Mouse (Mus musculus): ENCODE measurements around the gene Senp2. TPM values are rescaled to one million over a fixed set of nuclear protein-coding genes. Genes with fewer than 3 reads are reported as not detected.

The Senp2 gene
- polyA plus RNA-seq, 2 experiments, result 42.6 to 43.7 TPM

GRCm38 (mm10) chr16:22043830-22044229, 34.5 kb downstream of the Senp2 start:
- Histone ChIP-seq H3K4me1 (ENCODE audit: control insufficient read depth, insufficient read depth, low read length) (no peaks in the 10 kb centered on the region), H3K36me3 (ENCODE audit: control insufficient read depth, insufficient read depth, low read length) (peaks cover 70% of the 10 kb centered on the region), H3K27me3 (ENCODE audit: control insufficient read depth, insufficient read depth, low read length) (no peaks in the 10 kb centered on the region), H3K4me3 (replicated peaks; ENCODE audit: low read length) (no peak overlapping the region), H3K9me3 (ENCODE audit: control insufficient read depth, low read length) (no peaks in the 10 kb centered on the region), H3K9ac (ENCODE audit: low read depth, low read length, severe bottlenecking) (no peak overlapping the region), H3K27ac (replicated peaks; ENCODE audit: low read depth, low read length) (no peak overlapping the region), H3K4me2 (replicated peaks; ENCODE audit: low read depth, low read length, severe bottlenecking) (no peak overlapping the region)
- TF ChIP-seq POLR2A (IDR thresholded peaks at IDR 0.05; ENCODE audit: borderline replicate concordance, extremely low read depth, insufficient read depth, insufficient read length), result no peak
- ATAC-seq (ENCODE audit: low FRiP score, low read depth) (no peak), DNase-seq (ENCODE audit: low spot score) (no peak)
- WGBS, result 84% methylated on average over 4 of the region's 4 CpGs

GRCm38 (mm10) chr16:22045930-22046329, 36.6 kb downstream of the Senp2 start:
- Histone ChIP-seq H3K9me3 (ENCODE audit: control insufficient read depth, low read length) (no peaks in the 10 kb centered on the region), H3K27ac (replicated peaks; ENCODE audit: low read depth, low read length) (no peak overlapping the region), H3K4me3 (replicated peaks; ENCODE audit: low read length) (no peak overlapping the region), H3K36me3 (ENCODE audit: control insufficient read depth, insufficient read depth, low read length) (peaks cover 60% of the 10 kb centered on the region), H3K27me3 (ENCODE audit: control insufficient read depth, insufficient read depth, low read length) (no peaks in the 10 kb centered on the region), H3K9ac (ENCODE audit: low read depth, low read length, severe bottlenecking) (no peak overlapping the region), H3K4me2 (replicated peaks; ENCODE audit: low read depth, low read length, severe bottlenecking) (no peak overlapping the region), H3K4me1 (ENCODE audit: control insufficient read depth, insufficient read depth, low read length) (no peaks in the 10 kb centered on the region)
- TF ChIP-seq POLR2A (IDR thresholded peaks at IDR 0.05; ENCODE audit: borderline replicate concordance, extremely low read depth, insufficient read depth, insufficient read length), result no peak
- 91% methylated on average over 3 of the region's 3 CpGs for WGBS
- DNase-seq (ENCODE audit: low spot score) (no peak), ATAC-seq (ENCODE audit: low FRiP score, low read depth) (no peak)

- H3K27ac ChIP-seq (replicated peaks; ENCODE audit: low read depth, low read length), result no peak overlapping the region
- H3K36me3 ChIP-seq (ENCODE audit: control insufficient read depth, insufficient read depth, low read length), result peaks cover 56% of the 10 kb centered on the region
- H3K4me2 ChIP-seq (replicated peaks; ENCODE audit: low read depth, low read length, severe bottlenecking), result no peak overlapping the region
- H3K27me3 ChIP-seq (ENCODE audit: control insufficient read depth, insufficient read depth, low read length), result no peaks in the 10 kb centered on the region
- H3K9me3 ChIP-seq (ENCODE audit: control insufficient read depth, low read length), result no peaks in the 10 kb centered on the region
- ATAC-seq (ENCODE audit: low FRiP score, low read depth), result no peak
- no peak overlapping the region for H3K4me3 ChIP-seq (replicated peaks; ENCODE audit: low read length)
- no peak for DNase-seq (ENCODE audit: low spot score)
- no peaks in the 10 kb centered on the region for H3K4me1 ChIP-seq (ENCODE audit: control insufficient read depth, insufficient read depth, low read length)
- 93% methylated on average over 10 of the region's 10 CpGs for WGBS
- TF ChIP-seq POLR2A (IDR thresholded peaks at IDR 0.05; ENCODE audit: borderline replicate concordance, extremely low read depth, insufficient read depth, insufficient read length), result no peak
- H3K9ac ChIP-seq (ENCODE audit: low read depth, low read length, severe bottlenecking), result no peak overlapping the region
These were observed 37.6 kb downstream of the Senp2 start for GRCm38 (mm10) chr16:22046739-22047366.

- Histone ChIP-seq H3K9ac (ENCODE audit: low read depth, low read length, severe bottlenecking) (no peak overlapping the region), H3K9me3 (ENCODE audit: control insufficient read depth, low read length) (0 out of 2 replicates have a peak, but pooled peaks cover 6% of the 10 kb centered on the region), H3K4me3 (replicated peaks; ENCODE audit: low read length) (no peak overlapping the region), H3K4me2 (replicated peaks; ENCODE audit: low read depth, low read length, severe bottlenecking) (no peak overlapping the region), H3K27me3 (ENCODE audit: control insufficient read depth, insufficient read depth, low read length) (no peaks in the 10 kb centered on the region), H3K4me1 (ENCODE audit: control insufficient read depth, insufficient read depth, low read length) (no peaks in the 10 kb centered on the region), H3K27ac (replicated peaks; ENCODE audit: low read depth, low read length) (no peak overlapping the region), H3K36me3 (ENCODE audit: control insufficient read depth, insufficient read depth, low read length) (peaks cover 10% of the 10 kb centered on the region)
- no peak for ATAC-seq (ENCODE audit: low FRiP score, low read depth)
- TF ChIP-seq POLR2A (IDR thresholded peaks at IDR 0.05; ENCODE audit: borderline replicate concordance, extremely low read depth, insufficient read depth, insufficient read length), result no peak
- no peak for DNase-seq (ENCODE audit: low spot score)
- WGBS, result 94% methylated on average over 21 of the region's 21 CpGs
These were observed 44.1 kb downstream of the Senp2 start for GRCm38 (mm10) chr16:22053411-22053810.

GRCm38 (mm10) chr16:22057498-22057897, 48.2 kb downstream of the Senp2 start:
- Histone ChIP-seq H3K4me2 (replicated peaks; ENCODE audit: low read depth, low read length, severe bottlenecking) (no peak overlapping the region), H3K4me1 (ENCODE audit: control insufficient read depth, insufficient read depth, low read length) (no peaks in the 10 kb centered on the region), H3K9me3 (ENCODE audit: control insufficient read depth, low read length) (0 out of 2 replicates have a peak, but pooled peaks cover 6% of the 10 kb centered on the region), H3K27ac (replicated peaks; ENCODE audit: low read depth, low read length) (no peak overlapping the region), H3K36me3 (ENCODE audit: control insufficient read depth, insufficient read depth, low read length) (peaks cover 45% of the 10 kb centered on the region), H3K4me3 (replicated peaks; ENCODE audit: low read length) (no peak overlapping the region), H3K9ac (ENCODE audit: low read depth, low read length, severe bottlenecking) (no peak overlapping the region), H3K27me3 (ENCODE audit: control insufficient read depth, insufficient read depth, low read length) (no peaks in the 10 kb centered on the region)
- no peak for ATAC-seq (ENCODE audit: low FRiP score, low read depth)
- no peak for TF ChIP-seq POLR2A (IDR thresholded peaks at IDR 0.05; ENCODE audit: borderline replicate concordance, extremely low read depth, insufficient read depth, insufficient read length)
- WGBS, result 85% methylated on average over 6 of the region's 6 CpGs
- DNase-seq (ENCODE audit: low spot score), result no peak
